Comparison of ENCODE assay signal across 8 mouse cellular contexts in the genomic region with DNA sequence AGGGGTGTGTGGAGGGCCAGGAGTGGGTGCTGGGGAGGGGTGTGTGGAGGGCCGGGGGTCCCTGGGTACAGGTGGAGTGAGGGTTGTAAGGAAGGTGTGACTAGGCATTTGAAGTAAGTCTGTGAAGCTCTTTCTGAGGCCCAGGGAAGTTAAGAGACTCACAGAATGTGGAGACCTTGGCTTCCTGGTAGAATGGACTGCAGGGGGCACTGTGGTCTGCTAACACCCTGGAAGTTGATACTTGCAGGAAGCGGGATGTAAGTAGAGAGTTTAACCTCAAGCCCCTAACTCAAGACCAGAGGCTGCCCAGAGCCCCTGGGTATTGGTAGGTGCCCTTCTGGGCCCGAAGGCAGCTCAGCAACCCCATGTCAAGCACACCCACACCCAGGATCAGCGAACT. TPM values are rescaled to one million over a fixed set of nuclear protein-coding genes. Genes with fewer than 3 reads are reported as not detected.
DNase-seq lines count a peak whose midpoint lies in the region; ATAC-seq and TF ChIP-seq lines count a peak whose summit lies in the region.
"Had no signal": no experiment of that assay in that cellular context is flagged by ENCODE, and none has a peak within 500 bp of the region (broad histone marks: within the 10 kb centered on the region; RNA-seq: fewer than 3 reads in every experiment).

No protein-coding gene starts in this region.

- peak; percentile 31 for DNase-seq in ovary, postnatal 14 days (ENCODE audit: low spot score)
- DNase-seq in ovary, adult 18-20 months (ENCODE audit: low spot score) = no peak
- peak; percentile 35 for DNase-seq in T-cell, adult 2 months (ENCODE audit: low spot score)
- peak; percentile 86 for DNase-seq in embryo, embryonic 10.5 days (ENCODE audit: low spot score)
- peak; percentile 86 for DNase-seq in hindbrain, postnatal 0 days (ENCODE audit: low spot score)
- DNase-seq in liver, adult 2 months (ENCODE audit: extremely low read depth, low read depth, low spot score) = peak; percentile 31
- DNase-seq in retina, postnatal 1 day = peak; percentile 75

- no peaks in the 10 kb centered on the region for H3K36me3 ChIP-seq in hindbrain, postnatal 0 days (ENCODE audit: insufficient read depth, low read length)
- H3K36me3 ChIP-seq in liver, adult 2 months (ENCODE audit: control insufficient read depth, insufficient read depth, low read length) = no peaks in the 10 kb centered on the region
- H3K36me3 ChIP-seq: heart, embryonic 15.5 days had no signal

- 46% methylated on average over 4 of the region's 4 CpGs for WGBS in hindbrain, postnatal 0 days
- 42% methylated on average over 4 of the region's 4 CpGs for WGBS in liver, adult 2 months

- TF ChIP-seq CTCF in hindbrain, postnatal 0 days (IDR thresholded peaks at IDR 0.05; ENCODE audit: low read depth) = peak; percentile 80
- TF ChIP-seq CTCF in liver, adult 2 months (IDR thresholded peaks at IDR 0.05; ENCODE audit: low read depth, low read length) = peak; percentile 59

- no peak overlapping the region for H3K4me2 ChIP-seq in hindbrain, postnatal 0 days (ENCODE audit: low read depth, low read length)
- H3K4me2 ChIP-seq: heart, embryonic 15.5 days had no signal

- no peak for TF ChIP-seq POLR2A in liver, adult 2 months (IDR thresholded peaks at IDR 0.05; ENCODE audit: extremely low read depth, insufficient read depth, low read length)

- H3K4me1 ChIP-seq in hindbrain, postnatal 0 days (ENCODE audit: insufficient read depth, low read length) = peaks cover 9% of the 10 kb centered on the region; the same call in 1 of the 2 replicates
- no peaks in the 10 kb centered on the region for H3K4me1 ChIP-seq in liver, adult 2 months (ENCODE audit: control insufficient read depth, insufficient read depth, low read length)

- no peaks in the 10 kb centered on the region for H3K79me2 ChIP-seq in liver, adult 2 months (ENCODE audit: control insufficient read depth, insufficient read depth, low read length)

- no peak for ATAC-seq in hindbrain, postnatal 0 days

- no peak overlapping the region for H3K4me3 ChIP-seq in hindbrain, postnatal 0 days (ENCODE audit: low read length)
- H3K4me3 ChIP-seq in liver, adult 2 months (ENCODE audit: insufficient read depth, low read depth, low read length) = no peak overlapping the region
- H3K4me3 ChIP-seq: heart, embryonic 15.5 days had no signal

- H3K27ac ChIP-seq in hindbrain, postnatal 0 days = no peak overlapping the region
- no peak overlapping the region for H3K27ac ChIP-seq in liver, adult 2 months (replicated peaks; ENCODE audit: insufficient read depth, low read depth, low read length)
- H3K27ac ChIP-seq: heart, embryonic 15.5 days had no signal

- H3K27me3 ChIP-seq in hindbrain, postnatal 0 days (ENCODE audit: insufficient read depth, low read length) = 0 out of 2 replicates have a peak, but pooled peaks cover 6% of the 10 kb centered on the region
- H3K27me3 ChIP-seq in liver, adult 2 months (ENCODE audit: control insufficient read depth, insufficient read depth, low read length) = no peaks in the 10 kb centered on the region

- H3K9me3 ChIP-seq in hindbrain, postnatal 0 days (ENCODE audit: low read length) = no peaks in the 10 kb centered on the region
- H3K9me3 ChIP-seq: heart, embryonic 15.5 days had no signal

- no peak overlapping the region for H3K9ac ChIP-seq in hindbrain, postnatal 0 days (replicated peaks; ENCODE audit: low read length)
- no peak overlapping the region for H3K9ac ChIP-seq in liver, adult 2 months (ENCODE audit: low read depth, low read length)
- H3K9ac ChIP-seq: heart, embryonic 15.5 days had no signal

RNA-seq across cellular contexts. Expression of a gene that starts 56.2 kb away (rescaled TPM):
- total RNA-seq in hindbrain, postnatal 0 days (2014; rRNA removed) = 0.58 and 1.6 TPM in 2 replicates
- 3.3 and 3.5 TPM in 2 replicates for polyA plus RNA-seq in hindbrain, postnatal 0 days (2015; fragmentation: Nextera tagmentation; extraction: Ambion mirVana)
- not detected in 2 replicates for total RNA-seq in liver, adult 2 months (2014; rRNA removed)
- polyA plus RNA-seq in liver, adult 2 months (2012; rRNA removed) = 0.09 TPM in 1 of 2 replicates, not detected in the other

RNA-seq across cellular contexts. Expression of a gene that starts 56.7 kb away (rescaled TPM):
- total RNA-seq in hindbrain, postnatal 0 days (2014; rRNA removed) = 0.89 TPM in 1 of 2 replicates, not detected in the other
- 2.9 and 3.7 TPM in 2 replicates for polyA plus RNA-seq in hindbrain, postnatal 0 days (2015; fragmentation: Nextera tagmentation; extraction: Ambion mirVana)
- 0.60 TPM in 1 of 2 replicates, not detected in the other for total RNA-seq in liver, adult 2 months (2014; rRNA removed)
- 0.16 and 0.26 TPM in 2 replicates for polyA plus RNA-seq in liver, adult 2 months (2012; rRNA removed)
